Mouse (Mus musculus) T-helper 2 cell (primary cell): ENCODE measurements around the gene Atf1.

Source experiments
- in situ Hi-C: fragments of 300-600 bp; cut with MboI, MseI; formaldehyde crosslinking; loops from one replicate; pipeline ENCODE4 v1.15.1; 2025; ENCODE audit warnings: high pct_unique_total_duplicates

Gene Atf1

GRCm38 (mm10) chr15:100227663-100228534, at the start of gene Atf1:
Gene Atf1, plus strand, starts transcription at chr15:100227819.
- in situ Hi-C loops, result no loop called here

DNA sequence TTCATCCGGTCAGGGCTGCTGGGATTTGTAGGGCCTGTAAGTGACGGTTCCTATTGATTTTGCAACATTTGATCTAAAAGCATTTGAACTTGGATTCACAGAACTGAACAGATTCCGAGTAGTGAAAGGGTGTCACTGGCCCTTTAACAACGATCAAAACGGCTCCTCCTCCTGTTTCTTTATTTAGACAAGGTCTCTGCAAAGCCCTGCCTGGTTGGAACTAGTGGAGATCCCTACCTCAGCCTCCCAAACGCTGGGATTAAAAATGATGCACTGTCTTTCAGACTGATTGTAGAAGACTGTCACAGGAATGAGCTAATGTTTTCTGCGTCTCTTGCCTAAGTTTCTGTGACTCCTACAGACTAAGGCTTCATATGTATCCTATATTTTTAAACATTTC, 49.1 kb upstream of the Atf1 start:
- in situ Hi-C loops, result no loop called here

DNA sequence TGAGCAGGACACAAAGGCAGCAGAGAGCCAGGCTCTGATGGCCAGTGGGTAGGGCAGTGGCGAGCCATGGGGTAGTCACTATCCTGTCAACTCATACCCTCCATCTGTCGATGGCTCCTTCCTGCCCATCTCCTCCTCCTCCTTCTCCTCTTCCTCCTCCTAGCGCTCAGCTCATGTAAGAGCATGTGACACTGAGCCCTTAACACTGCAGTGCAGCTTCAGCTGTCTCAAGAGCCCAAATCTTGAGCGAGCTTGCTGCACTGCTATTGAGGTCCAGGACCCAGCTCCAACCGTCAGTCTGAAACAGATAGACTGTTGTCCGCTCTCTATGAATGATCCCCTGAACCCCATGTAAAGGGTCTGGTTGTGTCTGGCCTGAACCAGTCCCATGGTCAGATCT, 47.9 kb upstream of the Atf1 start:
- in situ Hi-C loops, result no loop called here

DNA sequence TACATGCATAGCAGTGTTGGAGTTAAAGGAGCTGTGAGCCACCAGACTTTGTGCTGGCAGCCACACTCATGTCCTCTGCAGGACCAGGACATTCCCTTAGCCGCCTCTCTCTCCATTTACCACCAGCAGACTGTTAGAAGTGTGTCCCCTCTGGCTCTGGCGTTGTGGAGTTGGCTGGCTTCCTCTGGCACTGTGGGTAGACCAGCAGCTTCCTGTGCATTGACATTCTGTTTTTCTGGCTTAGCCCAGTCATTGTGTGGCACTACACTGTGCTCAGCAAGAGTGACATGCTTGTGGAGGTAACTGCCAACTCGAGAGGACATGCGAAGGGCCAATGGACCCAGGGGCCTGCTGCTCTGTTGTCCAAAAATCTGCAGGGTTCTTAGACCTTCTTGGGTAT, 47.4 kb upstream of the Atf1 start:
- in situ Hi-C loops, result no loop called here

GRCm38 (mm10) chr15:100181841-100182240, 45.8 kb upstream of the Atf1 start:
- in situ Hi-C loops, result no loop called here

GRCm38 (mm10) chr15:100182526-100183280, 44.9 kb upstream of the Atf1 start:
- in situ Hi-C loops, result no loop called here

- in situ Hi-C loops, result no loop called here
Observed at GRCm38 (mm10) chr15:100183510-100183909, 44.1 kb upstream of the Atf1 start.

GRCm38 (mm10) chr15:100184821-100185496, 42.7 kb upstream of the Atf1 start:
- in situ Hi-C loops, result no loop called here

GRCm38 (mm10) chr15:100186234-100186633, 41.4 kb upstream of the Atf1 start:
- in situ Hi-C loops, result no loop called here

GRCm38 (mm10) chr15:100186882-100187672, 40.5 kb upstream of the Atf1 start:
- in situ Hi-C loops, result no loop called here

- in situ Hi-C loops, result no loop called here
Observed at GRCm38 (mm10) chr15:100188542-100188941, 39.1 kb upstream of the Atf1 start.

- in situ Hi-C loops, result no loop called here
Observed at GRCm38 (mm10) chr15:100188962-100189404, 38.6 kb upstream of the Atf1 start.

GRCm38 (mm10) chr15:100190083-100190482, 37.5 kb upstream of the Atf1 start:
- in situ Hi-C loops, result no loop called here

- in situ Hi-C loops, result no loop called here
Observed at GRCm38 (mm10) chr15:100198983-100199745, 28.5 kb upstream of the Atf1 start.

- in situ Hi-C loops, result no loop called here
Observed at GRCm38 (mm10) chr15:100199790-100200189, 27.8 kb upstream of the Atf1 start.

DNA sequence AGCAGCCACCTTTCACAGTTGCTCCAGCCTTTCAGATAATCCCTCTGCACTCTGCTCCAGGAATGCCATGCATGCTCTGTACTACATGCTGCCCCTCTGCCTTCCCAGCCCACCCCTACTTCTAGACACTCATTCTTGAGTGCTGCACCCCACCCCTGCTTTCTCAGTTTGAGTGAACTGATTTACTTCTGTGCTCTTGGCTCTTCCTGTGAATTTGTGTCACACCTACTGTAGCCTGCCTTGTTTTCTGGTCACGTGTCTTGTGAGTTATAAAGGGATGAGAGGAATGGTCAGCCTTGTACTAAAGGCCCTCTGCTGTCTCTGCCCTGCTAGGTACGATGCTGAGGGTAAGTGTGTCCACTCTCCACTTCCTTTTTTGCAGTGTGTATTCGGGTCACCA, 25.8 kb upstream of the Atf1 start:
- in situ Hi-C loops, result no loop called here

DNA sequence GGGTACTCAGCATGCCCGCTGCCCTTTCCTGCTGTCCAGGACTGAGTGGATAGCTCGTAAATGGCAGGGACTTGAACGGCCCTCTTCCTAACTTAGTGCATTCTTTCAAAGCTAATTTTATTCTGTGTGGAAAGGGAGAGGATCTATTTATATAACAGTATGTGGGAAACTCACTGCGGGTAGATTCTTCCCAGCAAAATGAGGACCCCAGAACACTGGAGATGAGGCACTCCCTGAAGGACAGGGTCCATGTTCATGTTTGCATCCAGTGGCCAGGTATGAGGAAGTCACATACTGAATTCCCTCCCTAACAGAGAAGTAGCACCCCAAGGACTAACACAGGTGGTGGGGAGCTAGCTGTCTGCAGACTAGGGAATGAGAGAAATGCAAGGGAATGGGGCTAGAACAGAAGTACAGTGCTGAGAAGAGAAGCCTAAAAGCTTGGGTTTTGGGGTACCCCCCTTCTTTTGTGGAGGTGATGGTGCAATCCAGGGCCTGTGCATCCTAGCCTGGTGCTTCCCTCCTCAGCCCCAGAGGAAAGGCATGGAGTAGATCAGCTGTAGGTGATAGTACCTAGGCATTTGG, 25.1 kb upstream of the Atf1 start:
- in situ Hi-C loops, result no loop called here

DNA sequence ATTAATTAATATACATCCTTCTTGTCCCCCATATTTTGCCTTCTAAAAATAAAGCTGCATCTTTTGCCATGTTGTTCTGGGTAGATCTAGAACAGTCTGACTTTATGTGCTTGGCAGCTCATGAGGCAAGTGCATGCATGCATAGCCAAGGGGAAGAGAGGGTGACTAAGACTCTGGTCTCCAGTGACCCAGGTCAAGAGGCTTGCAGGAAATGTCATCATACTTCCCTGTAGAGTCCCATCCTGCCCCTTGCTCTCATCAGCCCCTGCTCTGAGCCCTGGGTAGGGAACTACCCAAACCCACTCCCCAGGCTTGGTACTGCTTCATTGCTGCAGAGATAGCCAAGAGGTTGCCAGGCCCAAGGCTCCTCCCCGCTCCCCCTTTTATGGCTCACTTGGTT, 23.0 kb upstream of the Atf1 start:
- in situ Hi-C loops, result no loop called here

- in situ Hi-C loops, result no loop called here
Observed at GRCm38 (mm10) chr15:100210013-100210412, 17.6 kb upstream of the Atf1 start.

DNA sequence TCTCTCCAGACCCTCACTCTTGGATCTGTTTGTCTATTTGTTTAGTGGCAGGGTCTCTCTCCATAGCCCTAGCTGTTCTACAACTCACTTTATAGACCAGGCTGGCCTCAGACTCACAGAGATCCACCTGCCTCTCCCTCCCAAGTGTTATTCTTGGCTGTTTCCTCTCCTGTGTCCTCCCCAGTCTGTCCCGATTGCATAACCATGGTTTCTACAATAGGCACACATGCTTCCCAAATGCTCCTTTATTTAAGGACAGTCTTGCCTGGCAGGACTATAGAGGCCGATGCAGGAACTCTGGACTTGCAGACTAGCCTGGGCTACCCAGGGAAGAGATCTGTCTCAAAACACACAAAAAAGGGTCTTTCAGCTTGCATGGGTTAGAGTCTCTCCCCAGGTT, 14.3 kb upstream of the Atf1 start:
- in situ Hi-C loops, result no loop called here
